Mouse (Mus musculus) heart, postnatal 0 days (tissue): ENCODE measurements around the gene Pde11a. TPM values are rescaled to one million over a fixed set of nuclear protein-coding genes. Genes with fewer than 3 reads are reported as not detected.

Experiments used
- ATAC-seq: fragments of 200-750 bp; cut with Nextera tagmentation; 2 replicates; pipeline ENCODE4 v1.8.0; 2017; ENCODE audit warnings: low read depth, moderate number of reproducible peaks, moderate library complexity; ENCODE audit not compliant: insufficient read depth
- DNase-seq: peaks from one replicate; pipeline ENCODE4 v3.0.0-alpha.2; 2016; ENCODE audit warnings: low spot score
- H3K27ac ChIP-seq: fragments of 300-500 bp; sonication (generic); 2 replicates; pipeline ENCODE4 v1.5.1; 2014; ENCODE audit warnings: low read depth, mild to moderate bottlenecking
- H3K27me3 ChIP-seq: fragments of 300-500 bp; sonication (generic); 2 replicates; pipeline ENCODE4 v1.6.1; 2014; ENCODE audit warnings: low read length, mixed read lengths; ENCODE audit not compliant: control insufficient read depth, insufficient read depth
- H3K36me3 ChIP-seq: fragments of 300-500 bp; sonication (generic); replicated peaks from 2 replicates; pipeline ENCODE4 v1.6.1; 2014; ENCODE audit warnings: low read length, mixed read lengths; ENCODE audit not compliant: control insufficient read depth, insufficient read depth
- H3K4me1 ChIP-seq: fragments of 300-500 bp; sonication (generic); 2 replicates; pipeline ENCODE4 v1.6.1; 2014; ENCODE audit warnings: antibody characterized with exemption; ENCODE audit not compliant: control insufficient read depth, insufficient read depth
- H3K4me2 ChIP-seq: fragments of 300-500 bp; sonication (generic); 2 replicates; pipeline ENCODE4 v1.6.1; 2014; ENCODE audit warnings: low read depth, mild to moderate bottlenecking, low read length, moderate library complexity
- H3K4me3 ChIP-seq: fragments of 300-500 bp; sonication (generic); 2 replicates; pipeline ENCODE4 v1.5.1; 2014; ENCODE audit warnings: low read depth, low read length
- H3K9ac ChIP-seq: fragments of 300-500 bp; sonication (generic); replicated peaks from 2 replicates; pipeline ENCODE4 v1.6.1; 2014; ENCODE audit warnings: low read depth, low read length, mixed read lengths
- H3K9me3 ChIP-seq: fragments of 300-500 bp; sonication (generic); replicated peaks from 2 replicates; pipeline ENCODE4 v1.6.1; 2016; ENCODE audit warnings: low read length; ENCODE audit not compliant: control insufficient read depth
- CTCF ChIP-seq: IDR thresholded peaks from 2 replicates; pipeline ENCODE4 v1.5.1; 2016; ENCODE audit warnings: antibody characterized with exemption, control low read depth, low read depth
- EP300 ChIP-seq: IDR thresholded peaks from 2 replicates; pipeline ENCODE4 v1.6.1; 2016; ENCODE audit warnings: antibody characterized with exemption, low read depth
- WGBS: fragments of 180-500 bp; shearing (Covaris S2); extraction: QIAGEN DNeasy Blood & Tissue Kit; methylation state at CpG from one replicate; pipeline ENCODE4 v1.1.7; 2014; 5-methylcytosine and 5-hydroxymethylcytosine counted together
- polyA plus RNA-seq: library from polyadenylated mRNA; unstranded; fragments of >200 nt; fragmentation: Nextera tagmentation; extraction: Ambion mirVana; gene quantifications from 2 replicates; pipeline ENCODE4 v1.2.1, GENCODE M21; 2015
- total RNA-seq: library from RNA; depleted of rRNA; stranded (reverse); fragments of >200 nt; gene quantifications from 2 replicates; pipeline ENCODE4 v1.2.3, GENCODE M21; 2014; ENCODE audit warnings: low replicate concordance

Gene Pde11a
- total and polyA plus RNA-seq, 2 experiments from 2014 or later: 0.05 TPM; not detected in 1

GRCm38 (mm10) chr2:75989694-75990093 lies 348.9 kb downstream of the Pde11a start:
- H3K4me3 ChIP-seq: no peak overlapping the region
- 84% methylated on average over 4 of the region's 4 CpGs for WGBS
- no peak overlapping the region for H3K4me2 ChIP-seq
- H3K36me3 ChIP-seq: no peaks in the 10 kb centered on the region
- H3K27me3 ChIP-seq: no peaks in the 10 kb centered on the region
- no peak for ATAC-seq
- H3K27ac ChIP-seq: no peak overlapping the region
- no peaks in the 10 kb centered on the region for H3K4me1 ChIP-seq
- no peaks in the 10 kb centered on the region for H3K9me3 ChIP-seq
- no peak for TF ChIP-seq EP300
- TF ChIP-seq CTCF: no peak
- DNase-seq: no peak
- H3K9ac ChIP-seq: no peak overlapping the region

GRCm38 (mm10) chr2:75988779-75989363 lies 349.7 kb downstream of the Pde11a start:
- H3K9me3 ChIP-seq: no peaks in the 10 kb centered on the region
- H3K27me3 ChIP-seq: no peaks in the 10 kb centered on the region
- no peak overlapping the region for H3K4me3 ChIP-seq
- H3K9ac ChIP-seq: no peak overlapping the region
- ATAC-seq: no peak
- H3K4me2 ChIP-seq: no peak overlapping the region
- DNase-seq: no peak
- H3K36me3 ChIP-seq: no peaks in the 10 kb centered on the region
- 53% methylated on average over 7 of the region's 7 CpGs for WGBS
- no peak overlapping the region for H3K27ac ChIP-seq
- H3K4me1 ChIP-seq: no peaks in the 10 kb centered on the region
- TF ChIP-seq EP300 (no peak), CTCF (no peak)

- WGBS: 55% methylated on average over 4 of the region's 4 CpGs
- no peak overlapping the region for H3K27ac ChIP-seq
- DNase-seq: no peak
- no peaks in the 10 kb centered on the region for H3K27me3 ChIP-seq
- no peaks in the 10 kb centered on the region for H3K36me3 ChIP-seq
- no peaks in the 10 kb centered on the region for H3K9me3 ChIP-seq
- no peak overlapping the region for H3K9ac ChIP-seq
- ATAC-seq: no peak
- no peak overlapping the region for H3K4me3 ChIP-seq
- no peak overlapping the region for H3K4me2 ChIP-seq
- no peaks in the 10 kb centered on the region for H3K4me1 ChIP-seq
- no peak for TF ChIP-seq CTCF
- no peak for TF ChIP-seq EP300
These were observed 350.2 kb downstream of the Pde11a start for GRCm38 (mm10) chr2:75988378-75988777.

GRCm38 (mm10) chr2:75987739-75988138 lies 350.8 kb downstream of the Pde11a start:
- no peaks in the 10 kb centered on the region for H3K9me3 ChIP-seq
- H3K4me2 ChIP-seq: no peak overlapping the region
- no peak overlapping the region for H3K27ac ChIP-seq
- DNase-seq (no peak), ATAC-seq (no peak)
- no peaks in the 10 kb centered on the region for H3K36me3 ChIP-seq
- no peaks in the 10 kb centered on the region for H3K4me1 ChIP-seq
- no peak overlapping the region for H3K4me3 ChIP-seq
- 37% methylated on average over 9 of the region's 9 CpGs for WGBS
- no peaks in the 10 kb centered on the region for H3K27me3 ChIP-seq
- no peak overlapping the region for H3K9ac ChIP-seq
- TF ChIP-seq EP300: no peak
- no peak for TF ChIP-seq CTCF

DNA sequence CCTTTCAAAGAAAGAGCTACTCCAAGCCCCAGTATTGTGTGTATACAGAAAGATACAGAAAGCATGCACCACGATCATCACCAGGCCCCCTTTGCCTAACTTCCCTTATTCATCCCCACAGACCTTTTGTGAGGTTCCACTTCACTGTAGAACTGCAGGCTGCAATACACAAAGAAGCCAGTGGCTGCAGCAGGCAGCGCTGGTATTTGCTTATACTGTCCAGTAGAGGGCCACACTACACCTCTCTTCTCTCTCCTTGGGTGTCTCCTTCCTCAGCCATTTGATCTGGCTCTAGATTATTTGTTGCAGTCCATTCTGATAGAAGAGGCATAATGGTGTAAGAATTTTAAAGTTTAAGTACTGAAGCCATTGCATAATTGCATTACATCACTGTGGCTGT lies 353.4 kb downstream of the Pde11a start:
- TF ChIP-seq EP300 (no peak), CTCF (peak; percentile 95)
- WGBS: 0% methylated on average over 2 of the region's 2 CpGs
- no peak overlapping the region for H3K4me3 ChIP-seq
- peak; percentile 59 for ATAC-seq
- no peak overlapping the region for H3K9ac ChIP-seq
- no peaks in the 10 kb centered on the region for H3K9me3 ChIP-seq
- H3K36me3 ChIP-seq: no peaks in the 10 kb centered on the region
- no peaks in the 10 kb centered on the region for H3K27me3 ChIP-seq
- H3K27ac ChIP-seq: no peak overlapping the region
- DNase-seq: peak; percentile 60
- no peak overlapping the region for H3K4me2 ChIP-seq
- H3K4me1 ChIP-seq: no peaks in the 10 kb centered on the region

DNA sequence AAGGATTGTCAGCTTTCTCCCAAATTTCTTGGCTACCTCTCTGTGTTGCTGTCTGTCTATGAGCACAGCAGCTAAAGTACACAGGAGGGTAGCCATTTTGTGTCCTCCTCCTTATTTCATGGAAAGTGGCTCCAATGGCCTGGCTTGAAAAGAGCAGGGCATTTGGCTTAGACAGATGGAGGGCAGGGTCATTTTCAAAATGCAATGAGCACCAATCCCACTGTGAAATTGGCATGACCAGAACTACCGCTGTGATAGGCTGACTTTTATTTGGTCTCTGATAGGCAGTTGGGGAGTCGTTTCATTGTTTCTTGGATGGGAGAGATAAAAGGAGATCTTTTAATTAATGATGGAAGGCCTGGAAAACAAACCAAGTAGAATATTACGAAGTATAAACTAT lies 354.7 kb downstream of the Pde11a start:
- no peak overlapping the region for H3K4me3 ChIP-seq
- 75% methylated on average over 3 of the region's 3 CpGs for WGBS
- no peaks in the 10 kb centered on the region for H3K9me3 ChIP-seq
- H3K4me2 ChIP-seq: no peak overlapping the region
- no peak for ATAC-seq
- TF ChIP-seq EP300 (no peak), CTCF (no peak)
- no peak for DNase-seq
- H3K9ac ChIP-seq: no peak overlapping the region
- H3K4me1 ChIP-seq: no peaks in the 10 kb centered on the region
- no peaks in the 10 kb centered on the region for H3K27me3 ChIP-seq
- no peak overlapping the region for H3K27ac ChIP-seq
- no peaks in the 10 kb centered on the region for H3K36me3 ChIP-seq
